Mouse (Mus musculus): ENCODE data around the gene Pdap1. TPM values are rescaled to one million over a fixed set of nuclear protein-coding genes. Genes with fewer than 3 reads are reported as not detected.
A peak's percentile ranks its signal among the peaks of the same experiment; 100 is the strongest.

Pdap1 gene
- polyA plus RNA-seq, 1 experiment from 2014 or later: 89.9 TPM

GRCm38 (mm10) chr5:145123396-145123795 is 16.6 kb downstream of the Pdap1 start:
- TF ChIP-seq CTCF (IDR thresholded peaks at IDR 0.05; ENCODE audit: low read depth): no peak
- Histone ChIP-seq H3K4me1 (replicated peaks; ENCODE audit: insufficient read depth, low read length) (peaks cover 7% of the 10 kb centered on the region), H3K9ac (ENCODE audit: low read depth, low read length) (no peak overlapping the region), H3K36me3 (ENCODE audit: insufficient read depth, low read length) (peaks cover 44% of the 10 kb centered on the region), H3K4me2 (ENCODE audit: low read length) (no peak overlapping the region), H3K4me3 (replicated peaks; ENCODE audit: low read depth, low read length) (no peak overlapping the region), H3K27ac (no peak overlapping the region), H3K27me3 (ENCODE audit: insufficient read depth, low read length) (no peaks in the 10 kb centered on the region), H3K9me3 (replicated peaks; ENCODE audit: low read length) (no peaks in the 10 kb centered on the region)
- no peak for ATAC-seq (replicated peaks; ENCODE audit: low FRiP score, low read depth)
- 91% methylated on average over 19 of the region's 19 CpGs for WGBS
- DNase-seq (ENCODE audit: low spot score): no peak

GRCm38 (mm10) chr5:145120921-145121320 is 19.1 kb downstream of the Pdap1 start:
- Histone ChIP-seq H3K4me2 (ENCODE audit: low read length) (no peak overlapping the region), H3K9me3 (replicated peaks; ENCODE audit: low read length) (no peaks in the 10 kb centered on the region), H3K4me3 (replicated peaks; ENCODE audit: low read depth, low read length) (no peak overlapping the region), H3K27me3 (ENCODE audit: insufficient read depth, low read length) (no peaks in the 10 kb centered on the region), H3K36me3 (ENCODE audit: insufficient read depth, low read length) (peaks cover 26% of the 10 kb centered on the region), H3K27ac (no peak overlapping the region), H3K9ac (ENCODE audit: low read depth, low read length) (no peak overlapping the region), H3K4me1 (replicated peaks; ENCODE audit: insufficient read depth, low read length) (peaks cover 7% of the 10 kb centered on the region)
- no peak for TF ChIP-seq CTCF (IDR thresholded peaks at IDR 0.05; ENCODE audit: low read depth)
- ATAC-seq (replicated peaks; ENCODE audit: low FRiP score, low read depth) (no peak), DNase-seq (ENCODE audit: low spot score) (peak; percentile 16)
- WGBS: 30% methylated on average over 7 of the region's 7 CpGs

- Histone ChIP-seq H3K4me1 (replicated peaks; ENCODE audit: insufficient read depth, low read length) (peaks cover 7% of the 10 kb centered on the region), H3K4me3 (replicated peaks; ENCODE audit: low read depth, low read length) (no peak overlapping the region), H3K4me2 (ENCODE audit: low read length) (no peak overlapping the region), H3K36me3 (ENCODE audit: insufficient read depth, low read length) (peaks cover 13% of the 10 kb centered on the region), H3K27ac (no peak overlapping the region), H3K9ac (ENCODE audit: low read depth, low read length) (no peak overlapping the region), H3K9me3 (replicated peaks; ENCODE audit: low read length) (no peaks in the 10 kb centered on the region), H3K27me3 (ENCODE audit: insufficient read depth, low read length) (no peaks in the 10 kb centered on the region)
- WGBS: 98% methylated on average over 2 of the region's 2 CpGs
- DNase-seq (ENCODE audit: low spot score): no peak
- TF ChIP-seq CTCF (IDR thresholded peaks at IDR 0.05; ENCODE audit: low read depth): peak; percentile 48; the same call in 1 of the 2 replicates
- no peak for ATAC-seq (replicated peaks; ENCODE audit: low FRiP score, low read depth)
Observed at GRCm38 (mm10) chr5:145119385-145119784, 20.7 kb downstream of the Pdap1 start.

DNA sequence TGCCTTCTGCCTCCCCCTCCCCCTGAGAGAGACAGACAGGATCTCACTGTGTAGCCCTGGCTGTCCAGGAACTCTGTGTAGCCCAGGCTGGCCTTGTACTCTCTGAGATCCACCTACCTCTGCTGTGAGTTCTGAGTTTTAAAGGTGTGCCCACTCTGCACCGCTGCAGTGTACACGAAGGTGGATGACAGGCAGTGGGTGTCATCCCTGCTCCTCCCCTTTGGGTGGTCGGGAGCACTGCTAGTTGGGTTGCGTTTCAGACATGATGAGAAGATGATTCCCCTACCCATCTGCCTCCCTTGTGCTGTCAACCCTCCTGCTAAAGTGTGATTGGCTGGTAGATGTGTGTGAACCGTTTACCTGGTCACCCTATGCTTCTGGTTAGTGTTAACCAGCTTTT is 21.6 kb downstream of the Pdap1 start:
- no peak for DNase-seq (ENCODE audit: low spot score)
- H3K36me3 ChIP-seq (ENCODE audit: insufficient read depth, low read length): 0 out of 2 replicates have a peak, but pooled peaks cover 4% of the 10 kb centered on the region
- no peak for ATAC-seq (replicated peaks; ENCODE audit: low FRiP score, low read depth)
- H3K9ac ChIP-seq (ENCODE audit: low read depth, low read length): no peak overlapping the region
- peaks cover 7% of the 10 kb centered on the region for H3K4me1 ChIP-seq (replicated peaks; ENCODE audit: insufficient read depth, low read length)
- H3K4me2 ChIP-seq (ENCODE audit: low read length): no peak overlapping the region
- no peaks in the 10 kb centered on the region for H3K9me3 ChIP-seq (replicated peaks; ENCODE audit: low read length)
- WGBS: 91% methylated on average over 5 of the region's 5 CpGs
- no peak for TF ChIP-seq CTCF (IDR thresholded peaks at IDR 0.05; ENCODE audit: low read depth)
- H3K27me3 ChIP-seq (ENCODE audit: insufficient read depth, low read length): no peaks in the 10 kb centered on the region
- no peak overlapping the region for H3K4me3 ChIP-seq (replicated peaks; ENCODE audit: low read depth, low read length)
- no peak overlapping the region for H3K27ac ChIP-seq

GRCm38 (mm10) chr5:145118005-145118404 is 22.0 kb downstream of the Pdap1 start:
- H3K4me1 ChIP-seq (replicated peaks; ENCODE audit: insufficient read depth, low read length): peaks cover 7% of the 10 kb centered on the region
- no peak overlapping the region for H3K9ac ChIP-seq (ENCODE audit: low read depth, low read length)
- H3K36me3 ChIP-seq (ENCODE audit: insufficient read depth, low read length): 0 out of 2 replicates have a peak, but pooled peaks cover 1% of the 10 kb centered on the region
- no peak overlapping the region for H3K27ac ChIP-seq
- H3K9me3 ChIP-seq (replicated peaks; ENCODE audit: low read length): no peaks in the 10 kb centered on the region
- no peak for TF ChIP-seq CTCF (IDR thresholded peaks at IDR 0.05; ENCODE audit: low read depth)
- WGBS: 33% methylated on average over 6 of the region's 6 CpGs
- DNase-seq (ENCODE audit: low spot score) (peak; percentile 19), ATAC-seq (replicated peaks; ENCODE audit: low FRiP score, low read depth) (no peak)
- H3K4me2 ChIP-seq (ENCODE audit: low read length): no peak overlapping the region
- no peak overlapping the region for H3K4me3 ChIP-seq (replicated peaks; ENCODE audit: low read depth, low read length)
- no peaks in the 10 kb centered on the region for H3K27me3 ChIP-seq (ENCODE audit: insufficient read depth, low read length)

DNA sequence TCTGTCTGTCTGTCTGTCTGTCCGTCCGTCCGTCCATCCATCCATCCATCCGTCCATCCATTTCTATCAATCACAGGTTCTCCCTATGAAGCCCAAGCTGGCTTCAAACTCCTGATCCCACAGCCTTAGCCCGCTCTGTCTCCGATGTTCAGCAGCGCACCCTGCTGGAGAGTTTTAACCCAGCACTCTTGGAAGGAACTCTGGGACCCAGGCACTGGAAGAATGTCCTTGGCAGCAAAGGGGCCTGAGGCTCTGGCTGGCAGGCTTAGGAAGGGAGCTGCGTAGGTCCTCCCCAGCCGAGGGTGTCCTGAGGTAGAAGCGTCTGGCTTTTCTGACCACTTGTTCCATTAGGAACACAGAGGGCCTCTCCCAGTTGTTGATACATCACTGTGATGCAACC is 23.1 kb downstream of the Pdap1 start:
- peak; percentile 66 for DNase-seq (ENCODE audit: low spot score)
- no peak for ATAC-seq (replicated peaks; ENCODE audit: low FRiP score, low read depth)
- H3K4me1 ChIP-seq (replicated peaks; ENCODE audit: insufficient read depth, low read length): peaks cover 7% of the 10 kb centered on the region
- H3K9ac ChIP-seq (ENCODE audit: low read depth, low read length): no peak overlapping the region
- no peaks in the 10 kb centered on the region for H3K36me3 ChIP-seq (ENCODE audit: insufficient read depth, low read length)
- peak overlapping the region; percentile 82 for H3K27ac ChIP-seq
- no peaks in the 10 kb centered on the region for H3K9me3 ChIP-seq (replicated peaks; ENCODE audit: low read length)
- H3K27me3 ChIP-seq (ENCODE audit: insufficient read depth, low read length): no peaks in the 10 kb centered on the region
- H3K4me3 ChIP-seq (replicated peaks; ENCODE audit: low read depth, low read length): no peak overlapping the region
- TF ChIP-seq CTCF (IDR thresholded peaks at IDR 0.05; ENCODE audit: low read depth): peak; percentile 73
- peak overlapping the region; percentile 2 for H3K4me2 ChIP-seq (ENCODE audit: low read length)
- 43% methylated on average over 10 of the region's 10 CpGs for WGBS

DNA sequence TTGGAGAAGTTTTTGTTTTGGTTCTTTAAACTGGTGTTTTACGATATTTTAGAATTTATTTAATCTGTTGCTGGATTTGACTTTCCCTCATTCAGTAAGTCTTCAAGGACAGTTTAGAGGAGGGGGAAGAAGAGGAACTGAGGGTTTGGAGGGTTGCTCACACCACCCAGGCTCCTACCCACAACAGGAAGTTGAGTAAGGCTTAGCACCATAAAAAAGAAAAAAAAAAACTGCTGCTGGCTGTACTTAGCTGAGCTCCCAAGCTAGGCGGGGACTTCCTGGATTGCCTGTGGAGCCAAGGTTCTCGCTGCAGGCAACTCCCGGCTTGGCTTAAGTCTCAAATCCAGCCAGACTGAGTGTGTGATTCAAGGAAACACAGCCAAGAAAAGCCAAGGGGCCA is 23.7 kb downstream of the Pdap1 start:
- 22% methylated on average over 4 of the region's 4 CpGs for WGBS
- Histone ChIP-seq H3K4me3 (replicated peaks; ENCODE audit: low read depth, low read length) (no peak overlapping the region), H3K9ac (ENCODE audit: low read depth, low read length) (no peak overlapping the region), H3K27ac (peak overlapping the region; percentile 82), H3K4me2 (ENCODE audit: low read length) (peak overlapping the region; percentile 88), H3K9me3 (replicated peaks; ENCODE audit: low read length) (no peaks in the 10 kb centered on the region), H3K4me1 (replicated peaks; ENCODE audit: insufficient read depth, low read length) (peaks cover 7% of the 10 kb centered on the region), H3K36me3 (ENCODE audit: insufficient read depth, low read length) (no peaks in the 10 kb centered on the region), H3K27me3 (ENCODE audit: insufficient read depth, low read length) (no peaks in the 10 kb centered on the region)
- no peak for TF ChIP-seq CTCF (IDR thresholded peaks at IDR 0.05; ENCODE audit: low read depth)
- DNase-seq (ENCODE audit: low spot score) (peak; percentile 85), ATAC-seq (replicated peaks; ENCODE audit: low FRiP score, low read depth) (0 out of 2 replicates have a peak, but pooled peaks have one; percentile 14)
